Mouse (Mus musculus) limb, embryonic 15.5 days (tissue): ENCODE measurements around the gene Vim. TPM values are rescaled to one million over a fixed set of nuclear protein-coding genes. Genes with fewer than 3 reads are reported as not detected.

Experiments
- ATAC-seq: fragments of 200-750 bp; cut with Nextera tagmentation; 2 replicates; pipeline ENCODE4 v1.8.0; 2017; ENCODE audit warnings: low read depth, moderate TSS enrichment; ENCODE audit not compliant: insufficient number of reproducible peaks, low FRiP score, low TSS enrichment
- H3K27ac ChIP-seq: fragments of 300-500 bp; sonication (generic); 2 replicates; pipeline ENCODE4 v1.5.1; 2015; ENCODE audit warnings: moderate library complexity, mild to moderate bottlenecking, inconsistent platforms
- H3K27me3 ChIP-seq: fragments of 300-500 bp; sonication (generic); 2 replicates; pipeline ENCODE4 v1.6.1; 2015; ENCODE audit warnings: inconsistent platforms
- H3K36me3 ChIP-seq: fragments of 300-500 bp; sonication (generic); 2 replicates; pipeline ENCODE4 v1.6.1; 2015; ENCODE audit warnings: inconsistent platforms
- H3K4me1 ChIP-seq: fragments of 300-500 bp; sonication (generic); 2 replicates; pipeline ENCODE4 v1.6.1; 2015; ENCODE audit warnings: inconsistent platforms
- H3K4me2 ChIP-seq: fragments of 300-500 bp; sonication (generic); 2 replicates; pipeline ENCODE4 v1.6.1; 2015; ENCODE audit warnings: mild to moderate bottlenecking, inconsistent platforms
- H3K4me3 ChIP-seq: fragments of 300-500 bp; sonication (generic); 2 replicates; pipeline ENCODE4 v1.5.1; 2015; ENCODE audit warnings: mild to moderate bottlenecking, inconsistent platforms
- H3K9ac ChIP-seq: fragments of 300-500 bp; sonication (generic); 2 replicates; pipeline ENCODE4 v1.6.1; 2015; ENCODE audit warnings: inconsistent platforms
- H3K9me3 ChIP-seq: fragments of 300-500 bp; sonication (generic); 2 replicates; pipeline ENCODE4 v1.6.1; 2016; ENCODE audit warnings: inconsistent platforms
- WGBS: fragments of 180-500 bp; shearing (Covaris S2); methylation state at CpG from one replicate; pipeline ENCODE4 v1.1.7; 2015; 5-methylcytosine and 5-hydroxymethylcytosine counted together
- polyA plus RNA-seq: library from polyadenylated mRNA; unstranded; fragments of >200 nt; fragmentation: Nextera tagmentation; extraction: Ambion mirVana; gene quantifications from 2 replicates; pipeline ENCODE4 v1.2.1, GENCODE M21; 2015

Gene Vim
- polyA plus RNA-seq: 1,276 and 1,300 TPM in 2 replicates

- Histone ChIP-seq H3K27ac (peak within 1 kb of the TSS; percentile 97), H3K4me2 (peak within 1 kb of the TSS; percentile 59), H3K36me3 (peaks cover 17% of the 10 kb centered on the region), H3K4me1 (peaks cover 25% of the 10 kb centered on the region), H3K9ac (peak within 1 kb of the TSS; percentile 85), H3K9me3 (no peaks in the 10 kb centered on the region), H3K4me3 (peak within 1 kb of the TSS; percentile 76), H3K27me3 (no peaks in the 10 kb centered on the region)
- under 1% methylated on average over 26 of the region's 26 CpGs for WGBS
- peak; percentile 92 for ATAC-seq
Observed at GRCm38 (mm10) chr2:13573408-13574065, at the start of gene Vim. TSS of gene Vim (plus strand) at chr2:13573927.

GRCm38 (mm10) chr2:13526205-13526604, 47.5 kb upstream of the Vim start:
- no peak overlapping the region for H3K4me3 ChIP-seq
- no peaks in the 10 kb centered on the region for H3K9me3 ChIP-seq
- no peaks in the 10 kb centered on the region for H3K36me3 ChIP-seq
- WGBS: 90% methylated on average over 2 of the region's 2 CpGs
- 0 out of 2 replicates have a peak, but pooled peaks cover 4% of the 10 kb centered on the region for H3K4me1 ChIP-seq
- no peak overlapping the region for H3K4me2 ChIP-seq
- no peak overlapping the region for H3K9ac ChIP-seq
- H3K27me3 ChIP-seq: no peaks in the 10 kb centered on the region
- no peak overlapping the region for H3K27ac ChIP-seq
- ATAC-seq: no peak

- 0 out of 2 replicates have a peak, but pooled peaks cover 4% of the 10 kb centered on the region for H3K4me1 ChIP-seq
- no peaks in the 10 kb centered on the region for H3K9me3 ChIP-seq
- no peak overlapping the region for H3K9ac ChIP-seq
- no peak for ATAC-seq
- 55% methylated on average over 2 of the region's 2 CpGs for WGBS
- H3K36me3 ChIP-seq: no peaks in the 10 kb centered on the region
- no peaks in the 10 kb centered on the region for H3K27me3 ChIP-seq
- H3K27ac ChIP-seq: no peak overlapping the region
- H3K4me3 ChIP-seq: no peak overlapping the region
- no peak overlapping the region for H3K4me2 ChIP-seq
Observed at GRCm38 (mm10) chr2:13527125-13527524, 46.6 kb upstream of the Vim start.

GRCm38 (mm10) chr2:13527531-13527930, 46.2 kb upstream of the Vim start:
- Histone ChIP-seq H3K9ac (no peak overlapping the region), H3K4me2 (no peak overlapping the region), H3K4me3 (no peak overlapping the region), H3K36me3 (no peaks in the 10 kb centered on the region), H3K9me3 (no peaks in the 10 kb centered on the region), H3K27ac (no peak overlapping the region), H3K4me1 (0 out of 2 replicates have a peak, but pooled peaks cover 4% of the 10 kb centered on the region), H3K27me3 (no peaks in the 10 kb centered on the region)
- 75% methylated on average over 4 of the region's 4 CpGs for WGBS
- no peak for ATAC-seq

- no peak overlapping the region for H3K27ac ChIP-seq
- 93% methylated on average over 3 of the region's 3 CpGs for WGBS
- no peak overlapping the region for H3K4me2 ChIP-seq
- no peaks in the 10 kb centered on the region for H3K9me3 ChIP-seq
- no peaks in the 10 kb centered on the region for H3K4me1 ChIP-seq
- no peaks in the 10 kb centered on the region for H3K27me3 ChIP-seq
- H3K9ac ChIP-seq: no peak overlapping the region
- no peak for ATAC-seq
- no peak overlapping the region for H3K4me3 ChIP-seq
- H3K36me3 ChIP-seq: no peaks in the 10 kb centered on the region
Observed at GRCm38 (mm10) chr2:13529253-13529933, 44.3 kb upstream of the Vim start.

GRCm38 (mm10) chr2:13530639-13531038, 43.1 kb upstream of the Vim start:
- no peak for ATAC-seq
- Histone ChIP-seq H3K27me3 (no peaks in the 10 kb centered on the region), H3K9me3 (no peaks in the 10 kb centered on the region), H3K9ac (no peak overlapping the region), H3K27ac (no peak overlapping the region), H3K36me3 (no peaks in the 10 kb centered on the region), H3K4me3 (no peak overlapping the region), H3K4me1 (0 out of 2 replicates have a peak, but pooled peaks cover 2% of the 10 kb centered on the region), H3K4me2 (no peak overlapping the region)
- 87% methylated on average over 6 of the region's 6 CpGs for WGBS

GRCm38 (mm10) chr2:13536747-13537146, 37.0 kb upstream of the Vim start:
- H3K4me1 ChIP-seq: 0 out of 2 replicates have a peak, but pooled peaks cover 2% of the 10 kb centered on the region
- H3K4me3 ChIP-seq: no peak overlapping the region
- H3K27me3 ChIP-seq: no peaks in the 10 kb centered on the region
- H3K36me3 ChIP-seq: no peaks in the 10 kb centered on the region
- H3K9ac ChIP-seq: no peak overlapping the region
- no peak overlapping the region for H3K27ac ChIP-seq
- H3K9me3 ChIP-seq: no peaks in the 10 kb centered on the region
- no peak overlapping the region for H3K4me2 ChIP-seq
- no peak for ATAC-seq

GRCm38 (mm10) chr2:13537733-13538132, 36.0 kb upstream of the Vim start:
- Histone ChIP-seq H3K27me3 (no peaks in the 10 kb centered on the region), H3K4me2 (no peak overlapping the region), H3K27ac (no peak overlapping the region), H3K36me3 (no peaks in the 10 kb centered on the region), H3K9ac (no peak overlapping the region), H3K4me3 (no peak overlapping the region), H3K4me1 (0 out of 2 replicates have a peak, but pooled peaks cover 2% of the 10 kb centered on the region), H3K9me3 (no peaks in the 10 kb centered on the region)
- ATAC-seq: no peak
- 36% methylated on average over 2 of the region's 2 CpGs for WGBS

GRCm38 (mm10) chr2:13538258-13538657, 35.5 kb upstream of the Vim start:
- Histone ChIP-seq H3K4me2 (no peak overlapping the region), H3K9ac (no peak overlapping the region), H3K4me1 (peaks cover 2% of the 10 kb centered on the region; the same call in 1 of the 2 replicates), H3K27me3 (no peaks in the 10 kb centered on the region), H3K36me3 (no peaks in the 10 kb centered on the region), H3K9me3 (no peaks in the 10 kb centered on the region), H3K27ac (no peak overlapping the region), H3K4me3 (no peak overlapping the region)
- ATAC-seq: no peak
- WGBS: 80% methylated on average over 2 of the region's 2 CpGs

- WGBS: 73% methylated on average over 6 of the region's 6 CpGs
- H3K4me3 ChIP-seq: no peak overlapping the region
- no peaks in the 10 kb centered on the region for H3K27me3 ChIP-seq
- H3K36me3 ChIP-seq: no peaks in the 10 kb centered on the region
- peaks cover 2% of the 10 kb centered on the region; the same call in 1 of the 2 replicates for H3K4me1 ChIP-seq
- no peaks in the 10 kb centered on the region for H3K9me3 ChIP-seq
- H3K9ac ChIP-seq: no peak overlapping the region
- H3K4me2 ChIP-seq: no peak overlapping the region
- ATAC-seq: no peak
- no peak overlapping the region for H3K27ac ChIP-seq
Observed at GRCm38 (mm10) chr2:13538704-13539377, 34.9 kb upstream of the Vim start.

GRCm38 (mm10) chr2:13539860-13540259, 33.9 kb upstream of the Vim start:
- H3K27ac ChIP-seq: no peak overlapping the region
- H3K27me3 ChIP-seq: no peaks in the 10 kb centered on the region
- no peaks in the 10 kb centered on the region for H3K9me3 ChIP-seq
- H3K4me2 ChIP-seq: no peak overlapping the region
- ATAC-seq: no peak
- H3K4me3 ChIP-seq: no peak overlapping the region
- no peaks in the 10 kb centered on the region for H3K36me3 ChIP-seq
- 76% methylated on average over 1 of the region's 1 CpGs for WGBS
- no peak overlapping the region for H3K9ac ChIP-seq
- peaks cover 6% of the 10 kb centered on the region; the same call in 1 of the 2 replicates for H3K4me1 ChIP-seq
